Mouse (Mus musculus): ENCODE results near the gene 1700001P01Rik.
"Not testable (repeated sequence)": the region's sequence is repeated elsewhere in the genome, so short reads cannot be mapped to it uniquely, and the experiment has no call there.

Gene 1700001P01Rik

DNA sequence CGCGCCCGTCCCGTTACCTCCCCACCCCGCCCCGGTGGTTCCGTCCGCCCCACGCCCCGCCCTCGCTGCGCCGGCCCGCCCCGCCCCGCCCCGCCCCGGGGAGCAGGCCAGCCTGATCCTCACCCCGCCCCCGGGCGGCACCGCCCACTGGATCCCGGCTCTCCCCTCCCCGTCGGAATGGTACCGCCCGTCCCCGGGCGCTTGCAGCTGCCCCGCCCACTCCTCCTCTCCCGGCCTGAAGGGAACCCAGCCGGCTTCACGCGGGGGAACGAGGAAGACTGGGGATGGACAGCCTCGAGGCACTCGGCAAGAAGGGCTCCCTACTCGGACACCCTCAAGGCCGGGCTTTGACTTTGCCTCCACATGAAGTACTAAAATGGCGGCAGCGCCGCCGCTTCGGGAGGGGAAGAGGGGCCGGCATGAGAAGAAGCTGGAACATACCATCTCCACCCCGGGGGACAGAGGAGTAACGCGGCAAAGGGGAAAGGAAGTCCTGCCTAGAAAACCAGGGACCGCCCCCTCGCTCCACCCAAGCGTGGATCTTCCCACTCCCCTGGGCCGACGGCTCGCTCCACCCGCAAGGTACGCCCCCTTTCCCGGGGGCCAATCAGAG is 30.9 kb downstream of the 1700001P01Rik start:
- peak; percentile 99 for DNase-seq (ENCODE audit: low read depth)

GRCm38 (mm10) chr11:97744063-97744717 is 31.5 kb downstream of the 1700001P01Rik start, which contains the start of gene Pip4k2b:
Gene Pip4k2b, minus strand, starts transcription at chr11:97744704.
- no peak for DNase-seq (ENCODE audit: low read depth)

GRCm38 (mm10) chr11:97743423-97743822 is 32.3 kb downstream of the 1700001P01Rik start:
- peak; percentile 49 for DNase-seq (ENCODE audit: low read depth)

DNA sequence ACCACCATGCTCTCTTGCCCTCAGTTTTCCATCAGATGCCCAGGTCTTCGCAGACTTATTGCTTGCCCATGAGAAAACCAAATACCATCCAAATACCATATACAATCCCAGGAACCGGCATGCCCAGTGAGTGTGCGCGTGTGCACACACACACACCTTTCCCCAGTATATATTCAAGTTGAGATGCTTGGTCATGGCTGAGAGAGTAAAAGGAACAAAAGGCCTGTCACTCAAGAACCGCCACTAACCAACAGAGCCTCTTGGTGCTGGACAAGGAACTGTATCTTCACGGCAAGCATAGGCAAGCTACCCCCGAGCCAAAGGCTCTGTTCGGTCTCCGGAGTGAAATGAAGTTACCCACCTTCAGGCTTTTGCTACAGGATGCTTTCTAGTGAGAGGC is 33.1 kb downstream of the 1700001P01Rik start:
- DNase-seq (ENCODE audit: low read depth): no peak

GRCm38 (mm10) chr11:97742157-97742556 is 33.6 kb downstream of the 1700001P01Rik start:
- no peak for DNase-seq (ENCODE audit: low read depth)

GRCm38 (mm10) chr11:97740190-97740589 is 35.5 kb downstream of the 1700001P01Rik start:
- peak; percentile 55 for DNase-seq (ENCODE audit: low read depth)

- DNase-seq (ENCODE audit: low read depth): peak; percentile 68
Observed at GRCm38 (mm10) chr11:97739155-97739554, 36.6 kb downstream of the 1700001P01Rik start.

- peak; percentile 74 for DNase-seq (ENCODE audit: low read depth)
Observed at GRCm38 (mm10) chr11:97738703-97739102, 37.0 kb downstream of the 1700001P01Rik start.

- DNase-seq (ENCODE audit: low read depth): no peak
Observed at GRCm38 (mm10) chr11:97737600-97737999, 38.1 kb downstream of the 1700001P01Rik start.

GRCm38 (mm10) chr11:97736645-97737044 is 39.1 kb downstream of the 1700001P01Rik start:
- DNase-seq (ENCODE audit: low read depth): no peak

- DNase-seq (ENCODE audit: low read depth): not testable (repeated sequence)
Observed at GRCm38 (mm10) chr11:97734810-97735209, 40.9 kb downstream of the 1700001P01Rik start.

- no peak for DNase-seq (ENCODE audit: low read depth)
Observed at GRCm38 (mm10) chr11:97733689-97734088, 42.0 kb downstream of the 1700001P01Rik start.

DNA sequence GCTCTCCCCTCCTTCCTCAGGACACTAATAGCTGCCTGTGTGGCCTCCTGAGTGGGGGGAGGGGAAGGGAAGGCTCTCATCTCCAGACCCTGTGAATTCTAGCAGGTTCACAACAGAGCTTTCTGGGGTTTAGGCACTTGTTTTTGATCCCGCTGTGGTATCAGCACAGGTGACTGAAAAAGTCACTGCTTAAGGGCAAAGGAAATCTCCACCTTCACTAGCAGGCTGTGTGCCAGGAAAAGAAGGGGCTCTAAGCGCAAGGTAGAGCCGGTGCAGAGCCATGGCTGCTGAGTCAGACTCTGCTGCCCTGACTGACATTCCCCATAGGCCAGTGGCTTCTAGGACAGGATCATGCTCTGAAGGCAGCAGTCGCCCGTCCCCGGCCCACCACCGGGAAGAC is 47.0 kb downstream of the 1700001P01Rik start:
- DNase-seq (ENCODE audit: low read depth): no peak

- DNase-seq (ENCODE audit: low read depth): peak; percentile 87
Observed at GRCm38 (mm10) chr11:97728311-97728710, 47.4 kb downstream of the 1700001P01Rik start.

- DNase-seq (ENCODE audit: low read depth): no peak
Observed at GRCm38 (mm10) chr11:97723709-97724108, 52.0 kb downstream of the 1700001P01Rik start.

Measured in induced T-regulatory cell, adult 2 months (primary cell).